Mouse (Mus musculus): ENCODE data around the gene Dusp7.

The Dusp7 gene

DNA sequence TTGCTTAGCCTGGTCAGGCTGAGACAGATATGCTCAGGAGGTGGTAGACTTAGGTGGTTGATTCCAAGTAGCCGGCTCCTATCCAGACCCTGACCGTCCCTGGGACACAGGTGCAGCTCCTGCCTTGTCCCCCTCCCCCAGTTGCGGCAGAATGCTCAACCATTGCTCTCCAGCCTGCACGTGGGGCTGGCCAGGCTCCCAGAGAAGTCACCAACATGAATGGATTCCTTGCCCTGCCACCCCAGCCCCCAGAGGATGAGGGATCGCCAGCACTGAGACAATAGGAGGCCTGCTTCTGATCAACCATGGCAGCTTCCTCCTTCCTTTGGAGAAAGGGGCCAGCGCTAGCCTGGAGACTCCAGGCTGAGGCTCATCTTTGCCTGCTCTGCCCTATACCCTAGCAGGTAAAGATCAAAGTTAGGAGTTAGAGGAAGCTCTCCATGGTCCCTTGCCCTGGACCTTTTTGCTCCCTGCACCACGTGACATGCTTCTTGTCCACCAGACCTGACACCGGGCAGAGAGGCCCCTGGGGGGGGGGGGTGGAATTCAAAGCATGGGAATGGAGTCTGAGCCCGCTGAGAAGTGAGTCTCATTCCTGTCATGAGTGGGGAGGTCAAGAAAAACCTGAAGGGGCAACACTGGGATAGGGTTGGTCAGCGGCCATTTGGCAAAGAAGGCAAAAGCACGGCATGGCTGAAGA is 24.5 kb downstream of the Dusp7 start:
- peak; percentile 18 to 48 for DNase-seq

GRCm38 (mm10) chr9:106393548-106393947 is 25.1 kb downstream of the Dusp7 start:
- DNase-seq: no peak

DNA sequence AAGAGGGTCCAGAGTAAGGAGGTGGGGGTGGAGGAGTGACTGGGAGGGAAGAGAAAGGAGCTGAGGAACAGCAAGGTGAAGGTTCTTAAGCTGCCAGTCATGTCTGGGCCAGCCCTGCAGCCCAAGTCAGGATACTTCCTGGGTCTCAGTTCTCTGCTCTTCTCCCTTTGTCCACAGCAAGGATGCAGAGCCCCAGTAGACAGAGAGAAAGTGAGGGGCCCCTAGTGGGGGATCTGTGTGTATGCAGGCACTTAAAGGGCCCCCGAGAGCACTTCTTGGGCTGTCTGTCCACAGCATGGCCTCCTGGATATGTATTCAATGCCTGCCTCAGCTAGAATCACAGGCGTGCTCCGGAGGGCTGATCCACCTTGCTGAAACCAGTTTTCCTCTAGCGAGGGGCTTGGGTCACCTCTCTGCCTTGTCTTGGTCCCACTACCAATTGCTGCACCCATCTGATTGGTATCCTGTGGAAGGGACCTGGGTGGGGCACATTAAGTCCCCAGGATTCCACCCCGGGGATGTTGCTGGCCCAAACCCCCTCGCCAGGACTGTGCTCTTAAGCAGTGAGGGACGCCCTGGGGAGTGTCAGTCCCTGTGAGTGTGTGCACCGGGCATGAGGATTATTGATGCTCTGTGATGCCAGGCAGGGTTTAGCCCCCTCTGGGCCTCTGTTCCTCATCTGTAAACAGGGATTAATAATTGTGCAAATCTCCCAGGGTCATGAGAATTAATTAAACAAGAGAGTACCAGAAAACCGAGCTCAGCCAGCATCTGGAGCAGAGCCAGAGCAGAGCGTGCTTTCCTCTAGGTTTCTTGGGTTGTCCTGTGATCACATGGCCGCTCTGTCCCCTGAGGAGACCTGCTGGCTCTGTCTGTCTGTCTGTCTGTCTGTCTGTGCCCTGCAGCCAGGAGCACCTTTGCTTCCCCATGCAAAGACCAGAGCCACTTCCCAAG is 26.5 kb downstream of the Dusp7 start:
- peak; percentile 62 to 73 for DNase-seq

- peak in 1 of 2 experiments; percentile 14 for DNase-seq
Measured at GRCm38 (mm10) chr9:106397733-106398132, 29.3 kb downstream of the Dusp7 start.

- no peak for DNase-seq
Measured at GRCm38 (mm10) chr9:106398667-106399311, 30.4 kb downstream of the Dusp7 start.

DNA sequence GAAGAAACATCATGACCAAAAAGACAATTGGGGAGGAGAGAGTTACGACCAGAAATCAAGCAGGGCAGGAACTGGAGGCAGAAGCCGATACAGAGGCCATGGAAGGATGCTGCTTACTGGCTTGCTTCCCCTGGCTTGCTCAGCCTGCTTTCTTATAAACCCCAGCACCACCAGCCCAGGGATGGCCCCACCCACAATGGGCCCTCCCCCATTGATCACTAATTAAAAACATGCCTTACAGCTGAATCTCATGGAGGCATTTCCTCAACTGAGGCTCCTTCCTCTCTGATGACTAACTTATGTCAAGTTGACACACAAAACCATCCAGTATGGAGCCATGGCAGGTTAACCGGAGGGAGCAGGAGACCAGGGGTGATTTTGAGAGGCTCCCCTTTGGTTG is 31.4 kb downstream of the Dusp7 start:
- DNase-seq: no peak

- no peak for DNase-seq
Measured at GRCm38 (mm10) chr9:106402149-106402548, 33.7 kb downstream of the Dusp7 start.

GRCm38 (mm10) chr9:106402607-106403375 is 34.4 kb downstream of the Dusp7 start:
- DNase-seq: no peak

DNA sequence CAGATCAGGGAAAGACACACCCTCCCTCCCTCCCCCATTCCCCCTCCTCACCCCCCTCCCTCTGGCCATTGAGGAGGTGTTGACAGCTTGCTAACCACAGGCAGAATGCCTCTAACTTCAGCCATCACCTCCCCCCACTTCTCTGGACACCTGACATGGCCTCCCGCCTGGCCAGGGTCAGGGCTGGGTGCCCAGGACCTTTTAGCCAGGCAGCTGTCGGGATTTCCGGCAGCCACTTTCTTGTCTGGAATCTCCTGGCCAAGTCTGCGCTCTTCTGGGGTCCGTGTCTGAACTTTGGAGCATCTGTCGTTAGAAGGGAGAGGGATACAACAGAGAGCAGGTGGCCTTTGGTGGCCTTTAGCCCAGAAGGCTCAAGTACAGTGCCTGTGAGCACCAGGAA is 36.8 kb downstream of the Dusp7 start:
- peak; percentile 47 to 81 for DNase-seq

DNA sequence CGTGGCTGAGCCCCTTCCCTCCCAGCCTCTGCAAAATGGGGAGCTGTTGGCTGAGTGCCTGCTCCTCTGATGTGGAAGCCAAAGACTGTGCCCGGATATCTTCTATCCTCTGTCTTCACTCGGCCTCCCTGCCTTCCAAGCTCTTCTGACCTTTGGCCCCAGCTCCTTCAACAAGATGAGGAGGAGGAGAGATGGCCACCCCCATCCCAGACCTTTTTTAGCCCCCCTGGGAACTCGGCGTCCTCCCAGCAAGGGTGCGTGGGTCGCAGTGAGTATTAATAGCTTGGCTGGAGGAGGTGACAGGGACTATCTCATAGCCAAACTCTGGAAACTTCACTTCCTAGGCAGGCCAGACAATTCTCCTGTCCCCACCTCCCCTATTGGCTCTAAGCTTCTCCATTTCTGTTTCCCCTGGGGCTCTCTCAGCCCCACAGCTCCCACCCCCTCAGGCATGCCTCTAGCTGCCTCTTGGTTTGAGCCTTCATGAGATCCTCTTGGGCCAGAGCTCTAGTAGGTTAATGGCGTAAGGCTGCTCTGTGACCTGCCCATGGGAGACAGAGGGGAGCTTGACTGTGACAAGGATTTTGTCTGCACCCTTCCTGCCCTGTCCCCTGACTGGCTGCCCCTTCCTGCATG is 38.1 kb downstream of the Dusp7 start:
- DNase-seq: peak; percentile 66 to 73

- DNase-seq: no peak
Measured at GRCm38 (mm10) chr9:106409096-106409495, 40.7 kb downstream of the Dusp7 start.

DNA sequence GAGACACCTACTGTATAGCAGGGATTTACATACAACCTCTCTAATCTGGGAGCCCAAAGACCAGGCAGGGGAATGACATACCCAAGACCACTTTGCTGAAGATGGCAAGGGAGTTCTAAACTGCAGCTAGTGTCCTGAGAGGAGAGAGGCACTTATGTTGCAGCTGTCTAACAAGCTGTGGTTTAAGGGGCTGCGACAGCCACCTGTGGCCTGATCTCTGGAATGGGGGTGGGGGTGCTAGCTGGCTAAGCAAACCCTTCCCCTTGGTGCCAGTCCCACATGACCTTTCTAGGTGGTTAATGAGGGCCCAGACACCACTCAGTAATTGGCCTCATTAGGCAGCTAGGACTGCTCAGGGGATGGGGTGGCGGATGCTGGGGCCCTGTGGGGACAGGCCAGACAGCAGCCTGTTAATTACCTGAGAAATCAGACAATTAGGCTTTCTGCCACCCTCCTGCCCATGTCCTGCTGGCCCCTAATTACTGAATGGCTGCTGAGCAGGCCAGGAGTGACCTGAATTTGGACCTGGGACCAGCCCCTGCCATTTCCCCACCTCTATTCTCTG is 41.7 kb downstream of the Dusp7 start:
- no peak for DNase-seq

- DNase-seq: no peak
Measured at GRCm38 (mm10) chr9:106411091-106411594, 42.7 kb downstream of the Dusp7 start.

DNA sequence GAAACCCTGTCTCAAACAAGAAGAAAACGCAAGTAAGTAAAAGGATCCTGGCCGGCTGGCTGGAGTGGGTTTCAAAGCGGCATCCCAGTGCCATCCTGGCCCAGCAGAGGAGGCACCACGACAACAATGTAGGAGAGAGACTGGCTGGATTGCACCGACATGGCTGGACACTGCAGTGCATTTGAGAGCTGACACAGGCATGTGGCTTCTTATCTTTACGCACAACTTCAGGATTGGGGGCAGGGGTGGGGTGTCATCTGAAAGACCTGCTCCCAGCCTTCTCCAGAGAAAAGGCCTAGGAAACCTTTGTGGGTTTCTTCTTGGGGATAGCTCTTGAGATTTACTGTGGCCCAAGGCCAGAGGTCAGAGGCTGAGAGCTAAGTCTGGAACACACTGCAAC is 43.3 kb downstream of the Dusp7 start:
- no peak for DNase-seq

DNA sequence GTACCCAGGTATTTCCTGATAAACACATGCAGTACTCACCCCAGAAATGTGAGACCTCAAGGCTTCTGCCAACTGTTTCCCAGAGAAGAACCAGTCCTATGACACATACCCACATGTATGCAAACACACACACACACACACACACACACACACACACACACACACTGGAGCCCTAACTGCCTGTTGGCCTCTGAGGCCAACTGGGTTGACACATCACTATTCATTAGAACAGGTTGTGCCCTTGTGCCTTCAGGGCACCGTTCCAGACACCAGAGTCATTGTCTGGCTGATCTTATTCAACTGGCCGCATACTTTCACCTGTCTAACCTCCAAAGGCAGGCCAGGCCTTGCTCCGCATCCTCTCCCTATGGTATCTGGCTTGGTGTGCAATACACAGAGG is 43.8 kb downstream of the Dusp7 start:
- no peak for DNase-seq

- DNase-seq: no peak
Measured at GRCm38 (mm10) chr9:106413606-106414005, 45.2 kb downstream of the Dusp7 start.

DNA sequence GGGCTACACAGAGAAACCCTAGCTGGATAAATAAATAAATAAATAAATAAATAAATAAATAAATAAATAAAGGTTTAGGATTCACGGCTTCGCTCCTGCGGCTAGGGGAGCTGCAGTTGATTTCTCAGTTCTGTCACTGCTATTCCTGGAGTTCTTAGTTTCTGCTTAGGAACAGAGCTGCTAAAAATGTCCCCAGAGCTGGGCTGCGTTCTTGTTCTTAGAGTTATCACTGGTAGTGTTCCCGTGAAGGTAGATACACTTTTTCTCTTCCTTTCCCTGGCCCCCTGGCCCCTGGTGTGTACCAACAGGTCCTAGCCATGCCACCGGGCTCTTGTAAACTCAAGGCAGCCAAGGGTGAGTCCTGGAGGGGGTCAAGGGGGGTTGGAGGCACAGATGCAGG is 48.4 kb downstream of the Dusp7 start:
- DNase-seq: no peak

- peak; percentile 90 to 92 for DNase-seq
Measured at GRCm38 (mm10) chr9:106417841-106418625, 49.6 kb downstream of the Dusp7 start.

- DNase-seq: no peak
Measured at GRCm38 (mm10) chr9:106420608-106421007, 52.2 kb downstream of the Dusp7 start.

DNA sequence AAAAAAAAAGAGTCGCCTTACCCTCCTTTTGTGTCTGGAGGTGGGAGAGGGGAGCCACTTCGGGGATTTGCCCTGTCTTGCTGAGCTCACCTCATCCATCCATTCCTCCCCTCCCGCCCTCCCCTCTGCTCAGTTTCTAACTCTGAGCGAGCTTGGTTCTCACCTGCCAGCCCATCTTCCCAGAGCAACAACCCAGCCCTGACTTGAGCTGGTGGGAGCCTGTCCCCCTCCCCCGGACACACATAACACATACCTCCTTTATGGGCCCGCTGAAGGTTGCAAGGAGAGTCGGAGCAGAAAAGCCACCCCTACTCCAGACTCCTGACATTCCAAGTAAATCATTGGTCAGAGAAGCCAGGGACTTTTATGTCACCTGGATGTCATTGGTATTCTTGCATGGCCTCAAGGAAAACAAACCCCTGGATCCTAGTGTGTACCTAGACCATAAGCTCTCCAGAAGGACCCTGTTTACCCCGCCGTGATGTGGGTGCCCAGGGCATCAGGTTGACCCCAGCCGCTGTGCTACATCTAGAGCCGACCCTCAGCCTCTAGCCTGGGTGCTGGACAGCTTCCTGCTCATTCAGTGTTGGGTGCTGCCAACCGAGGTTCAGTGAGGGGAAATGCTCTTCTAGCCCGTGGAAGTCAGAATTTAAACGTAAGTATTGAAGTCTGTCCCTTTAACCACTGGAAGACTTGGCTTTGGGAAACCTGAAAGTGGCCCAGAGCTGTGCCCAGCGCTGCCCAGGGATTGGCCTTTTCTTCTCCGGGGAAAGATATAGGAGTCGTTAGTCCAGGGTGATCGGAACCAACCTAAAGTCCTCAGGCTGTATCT is 52.8 kb downstream of the Dusp7 start:
- DNase-seq: no peak
